Mouse (Mus musculus) thymus, adult 2 months (tissue): Measurements from ENCODE around the gene Ric3. TPM values are rescaled to one million over a fixed set of nuclear protein-coding genes. Genes with fewer than 3 reads are reported as not detected.

Source experiments
- DNase-seq: peaks from one replicate; pipeline ENCODE4 v3.0.0; 2021
- H3K27ac ChIP-seq: fragments of 200-500 bp; 2 replicates; pipeline ENCODE4 v1.5.1; 2012; ENCODE audit warnings: low read length, control low read depth; ENCODE audit not compliant: control insufficient read depth, insufficient read depth
- H3K27me3 ChIP-seq: fragments of 200-500 bp; 2 replicates; pipeline ENCODE4 v1.6.1; 2012; ENCODE audit warnings: mild to moderate bottlenecking, low read length, moderate library complexity, mixed read lengths; ENCODE audit not compliant: control insufficient read depth, insufficient read depth
- H3K36me3 ChIP-seq: fragments of 200-500 bp; 2 replicates; pipeline ENCODE4 v1.6.1; 2012; ENCODE audit warnings: mild to moderate bottlenecking, low read length, moderate library complexity; ENCODE audit not compliant: control insufficient read depth, insufficient read depth
- H3K4me1 ChIP-seq: fragments of 200-500 bp; replicated peaks from 2 replicates; pipeline ENCODE4 v1.6.1; 2012; ENCODE audit warnings: low read length; ENCODE audit not compliant: control insufficient read depth, insufficient read depth
- H3K4me3 ChIP-seq: fragments of 200-500 bp; 2 replicates; pipeline ENCODE4 v1.5.1; 2012; ENCODE audit warnings: mild to moderate bottlenecking, low read length, control low read depth, moderate library complexity; ENCODE audit not compliant: control insufficient read depth, insufficient read depth
- CTCF ChIP-seq: fragments of 200-500 bp; IDR thresholded peaks from 2 replicates; pipeline ENCODE4 v1.5.1; 2012; ENCODE audit warnings: mild to moderate bottlenecking, control low read depth, low read length, moderate library complexity, borderline replicate concordance; ENCODE audit not compliant: control insufficient read depth, poor library complexity, insufficient read depth; ENCODE audit errors: extremely low read depth
- POLR2A ChIP-seq: fragments of 200-500 bp; IDR thresholded peaks from 2 replicates; pipeline ENCODE4 v1.6.1; 2012; ENCODE audit warnings: mild to moderate bottlenecking, low read length, control low read depth, moderate library complexity; ENCODE audit not compliant: control insufficient read depth, poor library complexity, insufficient read depth; ENCODE audit errors: extremely low read depth
- WGBS: fragments of 180-500 bp; shearing (Covaris S2); methylation state at CpG from one replicate; pipeline ENCODE4 v1.1.7; 2018; 5-methylcytosine and 5-hydroxymethylcytosine counted together
- polyA plus RNA-seq: library from polyadenylated mRNA; depleted of rRNA; stranded (reverse); fragments of >200 nt; gene quantifications from 2 replicates; pipeline ENCODE4 v1.2.3, GENCODE M21; 2012

Gene Ric3
- polyA plus RNA-seq, 1 experiment, result 0.31 TPM

DNA sequence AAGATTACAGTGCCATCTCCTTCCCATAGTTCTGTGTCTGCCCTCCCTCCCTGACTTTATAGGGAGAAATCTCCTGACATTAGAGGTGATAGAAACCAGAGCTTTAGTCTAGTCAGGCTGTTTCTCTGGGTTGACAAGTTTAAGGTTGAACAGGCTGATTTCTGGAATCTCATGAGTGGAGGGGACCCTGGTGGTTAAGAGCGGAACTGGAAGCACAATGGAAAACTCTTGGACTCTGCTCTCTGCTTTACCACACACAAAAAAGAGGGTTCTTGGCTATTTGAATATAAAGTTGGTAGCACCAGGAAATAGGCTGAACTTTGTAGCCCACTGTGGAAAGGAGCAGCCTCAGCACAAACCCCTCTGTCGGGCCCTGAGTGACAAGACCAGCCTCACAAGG, 51.1 kb downstream of the Ric3 start:
- no peak for TF ChIP-seq POLR2A
- no peak for TF ChIP-seq CTCF
- WGBS, result 90% methylated on average over 2 of the region's 2 CpGs

DNA sequence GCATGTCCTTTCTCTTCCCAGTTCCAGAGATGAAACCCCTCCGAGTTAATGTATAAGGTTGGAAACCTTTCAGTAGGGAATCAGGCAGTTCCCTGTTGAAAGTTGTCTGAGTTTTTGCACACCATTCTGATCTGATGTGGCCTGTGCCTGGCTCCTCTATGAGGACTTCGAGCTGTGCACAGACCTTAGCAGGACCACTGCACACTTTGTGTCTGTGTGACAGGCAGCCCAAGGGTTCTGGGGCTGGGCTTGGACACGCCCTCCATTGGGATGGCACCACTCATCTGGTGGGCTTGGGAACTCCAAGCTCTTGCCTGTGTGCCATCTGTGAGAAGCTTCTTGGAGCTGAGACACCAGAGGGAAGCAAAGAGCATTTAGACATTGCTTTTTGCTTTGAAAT, 51.8 kb downstream of the Ric3 start:
- Histone ChIP-seq H3K27me3 (no peaks in the 10 kb centered on the region), H3K36me3 (no peaks in the 10 kb centered on the region), H3K4me1 (no peaks in the 10 kb centered on the region), H3K27ac (no peak overlapping the region), H3K4me3 (no peak overlapping the region)
- 87% methylated on average over 3 of the region's 3 CpGs for WGBS
- TF ChIP-seq POLR2A (no peak), CTCF (no peak)
- DNase-seq, result no peak

More for the DNA sequence above, 51.1 kb downstream of the Ric3 start:
- Histone ChIP-seq H3K36me3 (no peaks in the 10 kb centered on the region), H3K4me3 (no peak overlapping the region), H3K4me1 (no peaks in the 10 kb centered on the region), H3K27ac (no peak overlapping the region), H3K27me3 (no peaks in the 10 kb centered on the region)
- DNase-seq, result no peak

DNA sequence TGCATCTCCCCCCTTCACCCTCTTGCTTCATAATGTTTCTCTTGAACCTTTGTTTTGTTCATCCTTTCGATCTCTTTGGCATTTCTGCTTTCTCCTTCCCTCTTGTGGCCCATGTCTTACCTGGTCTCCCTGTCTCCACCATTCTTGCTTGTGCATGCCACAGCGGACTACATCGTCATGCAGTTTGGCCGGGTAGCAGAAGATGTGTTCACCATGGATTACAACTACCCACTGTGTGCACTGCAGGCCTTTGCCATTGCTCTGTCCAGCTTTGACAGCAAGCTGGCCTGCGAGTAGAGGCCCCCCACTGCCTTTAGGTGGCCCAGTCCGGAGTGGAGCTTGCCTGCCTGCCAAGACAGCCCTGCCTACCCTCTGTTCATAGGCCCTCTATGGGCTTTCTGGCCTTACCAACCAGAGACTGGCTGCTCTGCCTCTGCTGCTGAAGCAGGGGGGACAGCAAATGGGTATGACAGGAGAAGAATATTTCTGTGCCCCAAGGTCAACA, 53.1 kb downstream of the Ric3 start:
- TF ChIP-seq POLR2A (no peak), CTCF (no peak)
- H3K27me3 ChIP-seq, result no peaks in the 10 kb centered on the region
- WGBS, result 87% methylated on average over 6 of the region's 6 CpGs

DNA sequence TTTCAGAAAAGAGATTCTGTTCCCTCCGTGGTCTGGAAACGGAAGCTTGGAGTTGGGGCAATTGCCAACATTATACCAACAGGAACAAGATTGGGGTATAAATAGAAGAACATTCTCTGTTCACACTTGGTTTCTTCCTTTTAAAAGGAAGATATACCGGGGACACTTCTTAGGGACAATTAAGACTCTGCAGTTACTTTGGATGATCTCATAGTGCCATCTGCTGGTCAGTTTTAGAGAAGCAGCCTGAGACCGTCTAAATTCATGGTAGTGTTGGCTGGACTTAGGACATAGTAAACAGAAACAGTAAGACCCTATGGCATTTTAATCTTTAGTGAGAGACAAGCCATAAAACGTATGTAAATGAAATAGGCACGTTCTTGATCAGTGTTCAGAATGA, 54.9 kb downstream of the Ric3 start:
- H3K27me3 ChIP-seq, result no peaks in the 10 kb centered on the region
- no peaks in the 10 kb centered on the region for H3K4me1 ChIP-seq
- no peak for TF ChIP-seq CTCF
- no peak for TF ChIP-seq POLR2A
- peak; percentile 37 for DNase-seq
- H3K4me3 ChIP-seq, result no peak overlapping the region
- no peaks in the 10 kb centered on the region for H3K36me3 ChIP-seq
- WGBS, result 24% methylated on average over 6 of the region's 6 CpGs
- no peak overlapping the region for H3K27ac ChIP-seq

More for the DNA sequence above, 53.1 kb downstream of the Ric3 start:
- no peak for DNase-seq
- Histone ChIP-seq H3K36me3 (no peaks in the 10 kb centered on the region), H3K4me3 (no peak overlapping the region), H3K4me1 (no peaks in the 10 kb centered on the region), H3K27ac (no peak overlapping the region)

DNA sequence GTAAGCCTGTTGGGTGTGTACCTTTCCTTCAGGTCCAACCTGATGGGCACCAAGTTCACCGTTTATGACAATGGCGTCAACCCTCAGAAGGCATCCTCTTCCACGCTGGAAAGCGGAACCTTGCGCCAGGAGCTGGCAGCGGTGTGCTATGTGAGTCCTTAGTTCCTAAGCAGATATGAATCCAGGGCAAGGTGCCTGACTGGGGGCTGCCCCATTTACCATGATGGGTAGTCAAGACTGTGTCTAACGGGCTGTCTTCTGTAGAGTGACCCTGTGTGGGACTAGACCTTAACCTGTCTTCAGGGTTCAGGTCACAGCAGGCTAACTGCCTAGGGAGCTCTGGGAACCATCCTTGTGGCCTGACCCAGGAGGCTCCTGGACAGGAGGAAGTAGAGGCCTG, 55.4 kb downstream of the Ric3 start:
- Histone ChIP-seq H3K27ac (no peak overlapping the region), H3K36me3 (no peaks in the 10 kb centered on the region), H3K4me1 (no peaks in the 10 kb centered on the region), H3K4me3 (no peak overlapping the region), H3K27me3 (no peaks in the 10 kb centered on the region)
- no peak for DNase-seq
- 94% methylated on average over 7 of the region's 7 CpGs for WGBS
- TF ChIP-seq POLR2A, result no peak
- no peak for TF ChIP-seq CTCF

DNA sequence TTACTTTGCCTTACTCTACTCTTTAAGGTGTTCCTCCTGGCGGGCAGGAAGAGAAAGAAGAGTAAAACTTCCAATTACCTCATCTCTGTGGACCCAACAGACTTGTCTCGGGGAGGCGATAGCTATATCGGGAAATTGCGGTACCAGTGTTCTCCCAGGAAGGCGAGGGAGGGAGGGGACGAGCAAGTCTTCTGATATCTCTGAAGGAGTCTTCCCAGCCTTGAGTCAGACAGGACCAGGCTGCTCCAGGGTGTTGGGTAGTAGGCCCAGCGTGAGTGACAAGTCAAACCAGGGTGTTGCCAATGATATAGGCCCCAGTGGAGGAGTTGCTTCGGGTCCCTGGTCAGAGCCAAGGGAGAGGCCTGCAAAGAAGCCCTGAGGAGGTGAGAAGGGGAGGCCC, 56.2 kb downstream of the Ric3 start:
- Histone ChIP-seq H3K4me3 (no peak overlapping the region), H3K36me3 (no peaks in the 10 kb centered on the region), H3K27ac (no peak overlapping the region), H3K4me1 (no peaks in the 10 kb centered on the region), H3K27me3 (no peaks in the 10 kb centered on the region)
- TF ChIP-seq POLR2A, result no peak
- no peak for TF ChIP-seq CTCF
- 90% methylated on average over 9 of the region's 9 CpGs for WGBS
- no peak for DNase-seq

DNA sequence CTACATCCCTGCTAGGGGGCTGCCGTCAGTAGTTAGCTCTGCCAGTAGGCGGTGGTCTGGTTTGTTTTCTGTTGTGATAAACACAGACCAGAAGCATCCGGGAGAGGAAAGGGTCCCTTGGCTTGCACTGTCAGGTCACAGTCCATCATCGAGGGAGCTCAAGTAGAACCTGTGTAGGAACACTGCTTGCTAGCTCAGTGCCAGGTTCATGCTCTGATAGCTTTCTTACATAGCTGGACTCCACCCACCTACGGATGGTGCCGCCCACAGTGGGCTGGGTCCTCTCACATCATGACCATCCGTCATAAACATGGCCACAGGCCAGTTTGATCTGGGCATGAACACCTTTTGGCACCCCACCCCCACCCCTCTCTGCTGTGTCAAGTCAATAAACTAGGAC, 57.4 kb downstream of the Ric3 start:
- Histone ChIP-seq H3K4me1 (no peaks in the 10 kb centered on the region), H3K4me3 (no peak overlapping the region), H3K36me3 (no peaks in the 10 kb centered on the region), H3K27ac (no peak overlapping the region), H3K27me3 (no peaks in the 10 kb centered on the region)
- DNase-seq, result no peak
- WGBS, result 87% methylated on average over 7 of the region's 7 CpGs
- TF ChIP-seq CTCF (no peak), POLR2A (no peak)
